Mouse (Mus musculus) intestine, postnatal 0 days (tissue): ENCODE measurements around the gene Rab33b. TPM values are rescaled to one million over a fixed set of nuclear protein-coding genes. Genes with fewer than 3 reads are reported as not detected.
A peak's percentile ranks its signal among the peaks of the same experiment; 100 is the strongest.

Experiments used
- ATAC-seq: fragments of 200-750 bp; cut with Nextera tagmentation; 2 replicates; pipeline ENCODE4 v1.8.0; 2017; ENCODE audit warnings: mild to moderate bottlenecking, moderate TSS enrichment, moderate library complexity
- H3K27ac ChIP-seq: fragments of 300-500 bp; sonication (generic); 2 replicates; pipeline ENCODE4 v1.5.1; 2014; ENCODE audit warnings: mild to moderate bottlenecking, low read depth, low read length, moderate library complexity
- H3K27me3 ChIP-seq: fragments of 300-500 bp; sonication (generic); replicated peaks from 2 replicates; pipeline ENCODE4 v1.6.1; 2014; ENCODE audit warnings: low read length, mixed read lengths; ENCODE audit not compliant: control insufficient read depth, insufficient read depth
- H3K36me3 ChIP-seq: fragments of 300-500 bp; sonication (generic); 2 replicates; pipeline ENCODE4 v1.6.1; 2014; ENCODE audit warnings: mild to moderate bottlenecking, moderate library complexity; ENCODE audit not compliant: control insufficient read depth, insufficient read depth
- H3K4me1 ChIP-seq: fragments of 300-500 bp; sonication (generic); replicated peaks from 2 replicates; pipeline ENCODE4 v1.6.1; 2014; ENCODE audit warnings: antibody characterized with exemption, low read length, mixed read lengths; ENCODE audit not compliant: control insufficient read depth, insufficient read depth
- H3K4me2 ChIP-seq: fragments of 300-500 bp; sonication (generic); replicated peaks from 2 replicates; pipeline ENCODE4 v1.6.1; 2014; ENCODE audit warnings: low read depth, mild to moderate bottlenecking, moderate library complexity
- H3K4me3 ChIP-seq: fragments of 300-500 bp; sonication (generic); 2 replicates; pipeline ENCODE4 v1.5.1; 2014; ENCODE audit warnings: low read depth, low read length
- H3K9ac ChIP-seq: fragments of 300-500 bp; sonication (generic); 2 replicates; pipeline ENCODE4 v1.6.1; 2014; ENCODE audit warnings: mild to moderate bottlenecking, low read depth, low read length
- H3K9me3 ChIP-seq: fragments of 300-500 bp; sonication (generic); 2 replicates; pipeline ENCODE4 v1.6.1; 2016; ENCODE audit warnings: mixed run types; ENCODE audit not compliant: control insufficient read depth
- CTCF ChIP-seq: sonication (generic); IDR thresholded peaks from 2 replicates; pipeline ENCODE4 v1.5.1; 2016; ENCODE audit warnings: low read depth, mild to moderate bottlenecking, control low read depth, antibody characterized with exemption, moderate library complexity
- WGBS: fragments of 180-500 bp; shearing (Covaris S2); extraction: QIAGEN DNeasy Blood & Tissue Kit; methylation state at CpG from one replicate; pipeline ENCODE4 v1.1.7; 2014; 5-methylcytosine and 5-hydroxymethylcytosine counted together
- polyA plus RNA-seq: library from polyadenylated mRNA; unstranded; fragments of >200 nt; fragmentation: Nextera tagmentation; extraction: Ambion mirVana; gene quantifications from 2 replicates; pipeline ENCODE4 v1.2.1, GENCODE M21; 2015

Gene Rab33b
- polyA plus RNA-seq, 1 experiment from 2014 or later = 16.3 TPM

GRCm38 (mm10) chr3:51499876-51500275 is 16.2 kb downstream of the Rab33b start:
- WGBS = 82% methylated on average over 4 of the region's 4 CpGs
- TF ChIP-seq CTCF = no peak
- no peaks in the 10 kb centered on the region for H3K4me1 ChIP-seq

GRCm38 (mm10) chr3:51504385-51504952 is 20.7 kb downstream of the Rab33b start:
- H3K36me3 ChIP-seq = no peaks in the 10 kb centered on the region
- no peak for TF ChIP-seq CTCF
- no peak overlapping the region for H3K27ac ChIP-seq
- H3K4me2 ChIP-seq = no peak overlapping the region
- 84% methylated on average over 11 of the region's 11 CpGs for WGBS
- H3K4me3 ChIP-seq = no peak overlapping the region
- no peaks in the 10 kb centered on the region for H3K4me1 ChIP-seq
- no peaks in the 10 kb centered on the region for H3K9me3 ChIP-seq
- no peak for ATAC-seq
- H3K9ac ChIP-seq = no peak overlapping the region
- no peaks in the 10 kb centered on the region for H3K27me3 ChIP-seq

More at GRCm38 (mm10) chr3:51499876-51500275, 16.2 kb downstream of the Rab33b start:
- no peaks in the 10 kb centered on the region for H3K9me3 ChIP-seq
- no peak overlapping the region for H3K27ac ChIP-seq
- 0 out of 2 replicates have a peak, but pooled peaks cover 3% of the 10 kb centered on the region for H3K36me3 ChIP-seq
- no peak for ATAC-seq
- H3K4me2 ChIP-seq = no peak overlapping the region
- H3K27me3 ChIP-seq = no peaks in the 10 kb centered on the region
- H3K4me3 ChIP-seq = no peak overlapping the region
- no peak overlapping the region for H3K9ac ChIP-seq

- H3K4me3 ChIP-seq = no peak overlapping the region
- no peak overlapping the region for H3K9ac ChIP-seq
- no peak overlapping the region for H3K4me2 ChIP-seq
- no peaks in the 10 kb centered on the region for H3K36me3 ChIP-seq
- no peaks in the 10 kb centered on the region for H3K27me3 ChIP-seq
- no peak for ATAC-seq
- 70% methylated on average over 19 of the region's 19 CpGs for WGBS
- no peak overlapping the region for H3K27ac ChIP-seq
- no peak for TF ChIP-seq CTCF
- H3K9me3 ChIP-seq = no peaks in the 10 kb centered on the region
- H3K4me1 ChIP-seq = no peaks in the 10 kb centered on the region
Observed at GRCm38 (mm10) chr3:51505465-51505864, 21.7 kb downstream of the Rab33b start.

- peak; percentile 96 for TF ChIP-seq CTCF
- Histone ChIP-seq H3K9ac (no peak overlapping the region), H3K27ac (no peak overlapping the region), H3K4me1 (no peaks in the 10 kb centered on the region), H3K27me3 (no peaks in the 10 kb centered on the region), H3K36me3 (no peaks in the 10 kb centered on the region), H3K4me3 (peak overlapping the region; percentile 21; the same call in 1 of the 2 replicates), H3K4me2 (peak overlapping the region; percentile 57), H3K9me3 (no peaks in the 10 kb centered on the region)
- peak; percentile 72 for ATAC-seq
- 21% methylated on average over 8 of the region's 8 CpGs for WGBS
Observed at GRCm38 (mm10) chr3:51510903-51511302, 27.2 kb downstream of the Rab33b start.

- H3K4me3 ChIP-seq = no peak overlapping the region
- no peaks in the 10 kb centered on the region for H3K4me1 ChIP-seq
- no peaks in the 10 kb centered on the region for H3K9me3 ChIP-seq
- H3K36me3 ChIP-seq = no peaks in the 10 kb centered on the region
- no peak overlapping the region for H3K9ac ChIP-seq
- no peak overlapping the region for H3K27ac ChIP-seq
- no peaks in the 10 kb centered on the region for H3K27me3 ChIP-seq
- no peak for TF ChIP-seq CTCF
- H3K4me2 ChIP-seq = no peak overlapping the region
- 94% methylated on average over 5 of the region's 5 CpGs for WGBS
- ATAC-seq = no peak
Observed at GRCm38 (mm10) chr3:51511983-51512382, 28.3 kb downstream of the Rab33b start.

- Histone ChIP-seq H3K9ac (0 out of 2 replicates have a peak overlapping the region, but pooled peaks have one; percentile 31), H3K36me3 (peaks cover 15% of the 10 kb centered on the region; the same call in 1 of the 2 replicates), H3K4me2 (no peak overlapping the region), H3K27ac (peak overlapping the region; percentile 95), H3K9me3 (no peaks in the 10 kb centered on the region), H3K4me1 (no peaks in the 10 kb centered on the region; the same call in 1 of the 2 replicates), H3K4me3 (no peak overlapping the region), H3K27me3 (no peaks in the 10 kb centered on the region)
- TF ChIP-seq CTCF = no peak
- peak; percentile 89 for ATAC-seq
- 44% methylated on average over 4 of the region's 4 CpGs for WGBS
Observed at GRCm38 (mm10) chr3:51517467-51517866, 33.7 kb downstream of the Rab33b start.
